Mouse (Mus musculus): ENCODE results near the gene Garnl3. TPM values are rescaled to one million over a fixed set of nuclear protein-coding genes. Genes with fewer than 3 reads are reported as not detected.

The Garnl3 gene
- polyA plus RNA-seq, 1 experiment: 46.5 TPM

- Histone ChIP-seq H3K27ac (ENCODE audit: control insufficient read depth, insufficient read depth, low read depth, low read length) (no peak overlapping the region), H3K4me3 (ENCODE audit: control insufficient read depth, low read depth, low read length) (no peak overlapping the region), H3K4me1 (ENCODE audit: control insufficient read depth, insufficient read depth, low read length) (no peaks in the 10 kb centered on the region), H3K36me3 (ENCODE audit: control insufficient read depth, insufficient read depth, low read length) (no peaks in the 10 kb centered on the region), H3K27me3 (ENCODE audit: control insufficient read depth, insufficient read depth, low read length) (no peaks in the 10 kb centered on the region)
- no peak for TF ChIP-seq CTCF (IDR thresholded peaks at IDR 0.05; ENCODE audit: control insufficient read depth, insufficient read depth, insufficient replicate concordance, low read depth, low read length)
- TF ChIP-seq POLR2A (IDR thresholded peaks at IDR 0.05; ENCODE audit: control insufficient read depth, low read depth, low read length): no peak
These were observed 59.1 kb downstream of the Garnl3 start for GRCm38 (mm10) chr2:33072333-33072732.

- no peaks in the 10 kb centered on the region for H3K27me3 ChIP-seq (ENCODE audit: control insufficient read depth, insufficient read depth, low read length)
These were observed 65.8 kb downstream of the Garnl3 start for GRCm38 (mm10) chr2:33065610-33066009.

GRCm38 (mm10) chr2:33062744-33063143 lies 68.7 kb downstream of the Garnl3 start:
- H3K4me3 ChIP-seq (ENCODE audit: control insufficient read depth, low read depth, low read length): no peak overlapping the region
- TF ChIP-seq POLR2A (IDR thresholded peaks at IDR 0.05; ENCODE audit: control insufficient read depth, low read depth, low read length) (no peak), CTCF (IDR thresholded peaks at IDR 0.05; ENCODE audit: control insufficient read depth, insufficient read depth, insufficient replicate concordance, low read depth, low read length) (no peak)
- no peaks in the 10 kb centered on the region for H3K4me1 ChIP-seq (ENCODE audit: control insufficient read depth, insufficient read depth, low read length)
- H3K36me3 ChIP-seq (ENCODE audit: control insufficient read depth, insufficient read depth, low read length): peaks cover 3% of the 10 kb centered on the region
- H3K27ac ChIP-seq (ENCODE audit: control insufficient read depth, insufficient read depth, low read depth, low read length): no peak overlapping the region
- H3K27me3 ChIP-seq (ENCODE audit: control insufficient read depth, insufficient read depth, low read length): no peaks in the 10 kb centered on the region

More at GRCm38 (mm10) chr2:33065610-33066009, 65.8 kb downstream of the Garnl3 start:
- peaks cover 3% of the 10 kb centered on the region for H3K36me3 ChIP-seq (ENCODE audit: control insufficient read depth, insufficient read depth, low read length)
- H3K4me1 ChIP-seq (ENCODE audit: control insufficient read depth, insufficient read depth, low read length): no peaks in the 10 kb centered on the region
- TF ChIP-seq CTCF (IDR thresholded peaks at IDR 0.05; ENCODE audit: control insufficient read depth, insufficient read depth, insufficient replicate concordance, low read depth, low read length): no peak
- no peak for TF ChIP-seq POLR2A (IDR thresholded peaks at IDR 0.05; ENCODE audit: control insufficient read depth, low read depth, low read length)
- no peak overlapping the region for H3K4me3 ChIP-seq (ENCODE audit: control insufficient read depth, low read depth, low read length)
- H3K27ac ChIP-seq (ENCODE audit: control insufficient read depth, insufficient read depth, low read depth, low read length): no peak overlapping the region

- no peak overlapping the region for H3K27ac ChIP-seq (ENCODE audit: control insufficient read depth, insufficient read depth, low read depth, low read length)
- H3K36me3 ChIP-seq (ENCODE audit: control insufficient read depth, insufficient read depth, low read length): peaks cover 3% of the 10 kb centered on the region
- no peaks in the 10 kb centered on the region for H3K4me1 ChIP-seq (ENCODE audit: control insufficient read depth, insufficient read depth, low read length)
- no peak for TF ChIP-seq POLR2A (IDR thresholded peaks at IDR 0.05; ENCODE audit: control insufficient read depth, low read depth, low read length)
- no peak for TF ChIP-seq CTCF (IDR thresholded peaks at IDR 0.05; ENCODE audit: control insufficient read depth, insufficient read depth, insufficient replicate concordance, low read depth, low read length)
- H3K4me3 ChIP-seq (ENCODE audit: control insufficient read depth, low read depth, low read length): no peak overlapping the region
- no peaks in the 10 kb centered on the region for H3K27me3 ChIP-seq (ENCODE audit: control insufficient read depth, insufficient read depth, low read length)
These were observed 72.5 kb downstream of the Garnl3 start for GRCm38 (mm10) chr2:33058926-33059325.

- no peak for TF ChIP-seq CTCF (IDR thresholded peaks at IDR 0.05; ENCODE audit: control insufficient read depth, insufficient read depth, insufficient replicate concordance, low read depth, low read length)
- TF ChIP-seq POLR2A (IDR thresholded peaks at IDR 0.05; ENCODE audit: control insufficient read depth, low read depth, low read length): no peak
- Histone ChIP-seq H3K36me3 (ENCODE audit: control insufficient read depth, insufficient read depth, low read length) (peaks cover 2% of the 10 kb centered on the region), H3K27ac (ENCODE audit: control insufficient read depth, insufficient read depth, low read depth, low read length) (no peak overlapping the region), H3K4me1 (ENCODE audit: control insufficient read depth, insufficient read depth, low read length) (no peaks in the 10 kb centered on the region), H3K27me3 (ENCODE audit: control insufficient read depth, insufficient read depth, low read length) (no peaks in the 10 kb centered on the region), H3K4me3 (ENCODE audit: control insufficient read depth, low read depth, low read length) (no peak overlapping the region)
These were observed 73.9 kb downstream of the Garnl3 start for GRCm38 (mm10) chr2:33057514-33057913.

GRCm38 (mm10) chr2:33053966-33054365 lies 77.5 kb downstream of the Garnl3 start:
- no peak overlapping the region for H3K27ac ChIP-seq (ENCODE audit: control insufficient read depth, insufficient read depth, low read depth, low read length)
- H3K4me3 ChIP-seq (ENCODE audit: control insufficient read depth, low read depth, low read length): no peak overlapping the region
- H3K36me3 ChIP-seq (ENCODE audit: control insufficient read depth, insufficient read depth, low read length): no peaks in the 10 kb centered on the region; the same call in 1 of the 2 replicates
- TF ChIP-seq CTCF (IDR thresholded peaks at IDR 0.05; ENCODE audit: control insufficient read depth, insufficient read depth, insufficient replicate concordance, low read depth, low read length) (no peak), POLR2A (IDR thresholded peaks at IDR 0.05; ENCODE audit: control insufficient read depth, low read depth, low read length) (no peak)
- H3K4me1 ChIP-seq (ENCODE audit: control insufficient read depth, insufficient read depth, low read length): no peaks in the 10 kb centered on the region
- H3K27me3 ChIP-seq (ENCODE audit: control insufficient read depth, insufficient read depth, low read length): no peaks in the 10 kb centered on the region

GRCm38 (mm10) chr2:33047360-33047759 lies 84.1 kb downstream of the Garnl3 start:
- TF ChIP-seq CTCF (IDR thresholded peaks at IDR 0.05; ENCODE audit: control insufficient read depth, insufficient read depth, insufficient replicate concordance, low read depth, low read length) (no peak), POLR2A (IDR thresholded peaks at IDR 0.05; ENCODE audit: control insufficient read depth, low read depth, low read length) (no peak)
- H3K27ac ChIP-seq (ENCODE audit: control insufficient read depth, insufficient read depth, low read depth, low read length): no peak overlapping the region

More at GRCm38 (mm10) chr2:33047360-33047759, 84.1 kb downstream of the Garnl3 start:
- Histone ChIP-seq H3K27me3 (ENCODE audit: control insufficient read depth, insufficient read depth, low read length) (no peaks in the 10 kb centered on the region), H3K4me1 (ENCODE audit: control insufficient read depth, insufficient read depth, low read length) (peaks cover 2% of the 10 kb centered on the region; the same call in 1 of the 2 replicates), H3K4me3 (ENCODE audit: control insufficient read depth, low read depth, low read length) (no peak overlapping the region), H3K36me3 (ENCODE audit: control insufficient read depth, insufficient read depth, low read length) (no peaks in the 10 kb centered on the region; the same call in 1 of the 2 replicates)
